Mouse (Mus musculus): ENCODE data around the gene Atg13. TPM values are rescaled to one million over a fixed set of nuclear protein-coding genes. Genes with fewer than 3 reads are reported as not detected.
A peak's percentile ranks its signal among the peaks of the same experiment; 100 is the strongest.
"Not testable (repeated sequence)": the region's sequence is repeated elsewhere in the genome, so short reads cannot be mapped to it uniquely, and the experiment has no call there.

The Atg13 gene
- total RNA-seq (2017), result 9.3 and 12.0 TPM in 2 replicates

DNA sequence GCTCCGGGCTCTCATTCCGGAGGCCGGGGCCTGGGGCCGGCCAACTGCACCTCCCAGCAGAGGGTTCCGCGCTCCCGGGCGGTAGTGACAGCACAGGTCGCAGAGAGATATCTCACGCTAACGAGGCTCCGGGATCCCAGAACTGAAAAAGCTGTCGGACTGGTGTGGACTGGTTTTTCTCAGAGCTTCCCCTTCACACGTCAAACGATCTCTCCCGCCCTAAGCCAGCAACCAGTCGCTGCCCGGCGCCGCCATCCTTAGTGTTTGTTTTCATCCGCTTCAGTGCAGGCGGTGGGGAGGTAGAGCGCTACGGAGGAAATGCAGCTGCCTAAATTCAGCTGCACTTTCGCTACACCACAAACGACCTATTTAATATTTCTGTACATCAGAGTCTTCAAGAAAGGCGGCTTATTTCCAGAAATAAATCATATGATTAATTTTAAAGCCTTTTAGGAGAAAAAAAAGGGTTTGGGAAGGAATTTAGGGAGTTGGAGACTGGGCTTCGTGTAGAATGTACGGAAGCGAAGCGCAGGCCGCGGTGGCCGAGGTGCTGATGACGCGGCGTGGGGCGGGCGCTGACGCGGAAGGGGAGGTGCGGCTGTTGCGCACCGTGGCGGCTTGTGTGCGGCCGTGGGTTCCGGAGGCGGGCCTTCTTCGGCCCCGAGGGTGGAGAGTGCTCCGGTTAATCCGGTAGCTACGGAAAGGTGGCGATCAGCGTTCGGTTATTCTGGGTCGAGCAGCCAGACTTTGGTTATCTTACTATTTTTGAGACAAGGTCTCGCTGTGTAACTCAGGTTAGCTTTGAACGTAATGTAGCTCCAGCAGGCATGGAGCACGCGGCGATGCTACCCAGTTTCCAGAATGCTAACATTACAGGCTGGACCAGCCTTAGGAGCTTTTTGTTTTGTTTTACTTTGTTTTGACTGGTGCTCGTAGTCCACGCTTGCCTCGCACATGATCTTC is at the start of gene Atg13, which contains the start of gene Harbi1:
Gene Atg13, minus strand, starts transcription at position 305 of the 963 bp plus-strand sequence.
Gene Harbi1, plus strand, starts transcription at position 581 of the 963 bp plus-strand sequence.
- ATAC-seq (replicated peaks in 1 of 2; ENCODE audit: insufficient read depth in 1 of 2, low FRiP score in 2 of 2, low TSS enrichment in 1 of 2, low read depth in 1 of 2, poor library complexity in 2 of 2, severe bottlenecking in 2 of 2), result peak; percentile 98 to 99

DNA sequence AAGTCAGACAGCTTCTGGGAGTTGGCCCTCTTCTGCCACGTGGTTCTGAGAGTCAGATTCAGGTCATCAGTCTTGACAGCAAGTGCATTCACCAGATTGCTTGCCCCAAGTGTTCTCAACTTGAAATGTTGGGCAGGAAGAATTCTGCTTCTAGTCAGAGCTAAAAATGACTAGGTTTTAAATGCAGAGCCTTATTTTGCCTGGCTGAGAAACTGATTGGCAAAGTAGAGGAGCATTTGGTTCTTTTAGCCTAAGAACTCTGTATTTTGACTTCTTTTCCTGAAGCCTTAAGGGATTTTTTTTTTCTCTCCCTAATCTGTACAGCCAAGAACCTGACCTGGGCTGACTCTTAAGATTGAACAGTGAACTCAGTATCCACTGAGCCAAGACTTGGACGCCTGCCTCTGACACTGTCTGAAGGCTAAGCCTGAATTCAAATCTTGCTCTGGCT is 39.5 kb upstream of the Atg13 start:
- no peak for ATAC-seq (replicated peaks in 1 of 2; ENCODE audit: insufficient read depth in 1 of 2, low FRiP score in 2 of 2, low TSS enrichment in 1 of 2, low read depth in 1 of 2, poor library complexity in 2 of 2, severe bottlenecking in 2 of 2)

DNA sequence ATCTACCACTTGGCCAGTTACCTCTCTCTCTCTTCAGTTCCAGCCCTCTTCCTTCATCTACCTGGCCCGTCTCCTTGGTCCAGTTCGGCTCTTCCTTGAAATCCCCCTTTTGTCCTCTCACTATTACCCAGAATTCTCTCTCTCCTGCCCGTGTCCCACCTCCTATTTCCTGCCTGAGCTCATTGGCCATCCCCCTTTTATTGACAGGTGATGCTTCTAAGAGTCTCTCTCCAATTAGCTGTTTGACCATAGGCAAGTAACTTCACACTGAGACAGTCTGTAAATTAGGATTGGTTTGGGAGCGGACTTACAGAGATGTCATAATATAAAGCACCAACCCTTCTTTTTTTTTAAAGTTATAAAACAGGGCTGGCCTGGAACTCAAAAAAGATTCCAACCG is 34.3 kb upstream of the Atg13 start:
- ATAC-seq (replicated peaks in 1 of 2; ENCODE audit: insufficient read depth in 1 of 2, low FRiP score in 2 of 2, low TSS enrichment in 1 of 2, low read depth in 1 of 2, poor library complexity in 2 of 2, severe bottlenecking in 2 of 2), result no peak

DNA sequence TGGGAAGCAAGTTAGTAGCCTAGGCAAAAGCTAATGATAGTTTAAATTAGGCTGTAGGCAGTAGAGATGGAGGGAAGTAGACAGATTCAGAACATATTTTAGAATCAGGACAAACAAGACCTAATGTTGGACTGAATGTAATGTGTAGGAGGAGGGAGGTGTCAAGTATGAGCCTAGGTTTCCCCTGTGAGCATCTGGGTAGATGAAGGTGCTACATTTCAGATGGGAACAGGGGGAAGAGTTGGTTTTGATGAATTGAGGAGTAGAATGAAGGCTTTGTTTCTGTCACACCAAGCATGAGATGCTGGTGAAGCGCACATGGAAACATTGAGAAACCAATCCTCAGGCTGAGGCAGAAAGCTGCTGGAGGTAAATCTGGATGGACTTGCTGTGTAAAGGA is 29.2 kb upstream of the Atg13 start:
- ATAC-seq (replicated peaks in 1 of 2; ENCODE audit: insufficient read depth in 1 of 2, low FRiP score in 2 of 2, low TSS enrichment in 1 of 2, low read depth in 1 of 2, poor library complexity in 2 of 2, severe bottlenecking in 2 of 2), result no peak

DNA sequence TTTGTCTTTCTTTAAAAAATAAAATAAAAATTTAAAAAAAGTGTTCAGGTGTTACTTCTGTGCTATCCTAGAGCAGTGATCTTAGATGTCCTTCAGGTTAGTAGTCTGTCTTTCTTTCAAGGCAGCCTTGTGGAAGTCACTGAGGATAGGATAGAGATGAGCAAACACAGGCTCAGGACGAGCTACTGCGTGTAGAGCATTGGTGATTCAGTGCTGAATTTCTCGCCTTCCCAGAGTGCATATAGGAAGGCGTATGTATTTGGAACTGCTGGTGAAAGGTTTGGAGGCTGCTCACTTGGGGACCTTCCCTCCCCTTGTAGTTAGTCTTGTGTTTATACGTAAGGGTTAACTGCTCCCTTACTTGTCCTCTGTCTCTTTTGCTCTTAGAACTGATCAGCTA is 24.8 kb upstream of the Atg13 start:
- ATAC-seq (replicated peaks in 1 of 2; ENCODE audit: insufficient read depth in 1 of 2, low FRiP score in 2 of 2, low TSS enrichment in 1 of 2, low read depth in 1 of 2, poor library complexity in 2 of 2, severe bottlenecking in 2 of 2), result no peak

DNA sequence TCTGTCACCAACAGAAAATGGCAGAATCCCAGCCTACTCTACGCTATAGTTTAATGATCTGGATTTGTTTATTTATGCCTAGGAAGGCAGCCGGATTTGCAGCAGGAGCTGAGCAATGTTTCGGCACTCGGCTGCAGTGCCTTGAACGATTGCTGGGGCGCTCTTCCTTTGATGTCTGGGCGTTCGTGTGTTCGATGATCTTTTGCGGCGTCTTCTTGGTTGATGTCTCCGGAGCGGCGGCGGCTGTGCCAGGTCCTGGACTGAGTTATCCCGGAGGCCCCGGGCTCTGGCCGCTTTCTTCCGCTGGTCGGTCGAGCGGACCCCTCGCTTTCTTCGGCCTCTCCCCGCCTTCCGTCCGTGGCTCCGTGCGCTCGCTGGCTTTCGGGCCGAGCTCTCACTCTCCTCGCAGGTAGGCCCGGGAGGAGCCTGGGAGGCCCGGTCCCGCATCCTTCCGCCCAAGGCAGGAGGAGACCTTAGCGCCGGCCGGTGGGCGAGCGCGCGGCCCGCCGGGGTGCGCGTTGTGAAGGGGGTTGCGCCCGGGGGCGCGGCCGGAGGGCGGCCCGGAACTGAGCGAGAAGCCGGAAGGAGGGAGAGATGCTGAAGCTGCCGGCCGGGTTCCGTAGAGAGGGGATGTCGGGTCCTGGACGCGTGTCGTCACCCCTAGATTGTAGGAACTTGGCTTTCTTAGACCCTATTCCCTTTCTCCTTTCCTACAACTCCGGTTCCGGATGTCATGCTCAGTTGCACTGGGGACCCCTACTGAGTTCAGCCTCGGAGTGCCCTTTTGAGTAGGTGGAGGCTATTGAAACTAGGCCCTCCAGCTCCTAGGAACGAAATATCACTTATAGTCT is 19.8 kb upstream of the Atg13 start, which contains the start of gene Ambra1:
Gene Ambra1, plus strand, starts transcription at position 164 of the 851 bp plus-strand sequence.
- ATAC-seq (replicated peaks in 1 of 2; ENCODE audit: insufficient read depth in 1 of 2, low FRiP score in 2 of 2, low TSS enrichment in 1 of 2, low read depth in 1 of 2, poor library complexity in 2 of 2, severe bottlenecking in 2 of 2), result peak; percentile 71 to 91

DNA sequence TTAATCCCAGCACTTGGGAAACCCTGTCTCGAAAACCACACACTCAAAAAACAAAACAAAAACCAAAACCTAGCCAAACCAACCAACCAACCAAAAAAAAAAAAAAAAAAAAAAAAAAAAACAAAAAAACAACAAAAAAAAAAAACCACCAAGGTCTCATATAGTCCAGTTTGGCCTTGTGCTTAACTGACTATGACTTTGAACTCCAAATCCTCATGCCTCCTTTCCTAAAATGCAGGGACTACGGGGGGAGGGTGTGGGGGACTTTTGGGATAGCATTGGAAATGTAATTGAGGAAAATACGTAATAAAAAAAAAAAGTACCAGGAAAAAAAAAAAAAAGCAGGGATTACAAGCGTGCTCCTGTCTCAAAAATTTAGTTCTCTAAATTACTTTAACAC is 19.2 kb upstream of the Atg13 start:
- ATAC-seq (replicated peaks in 1 of 2; ENCODE audit: insufficient read depth in 1 of 2, low FRiP score in 2 of 2, low TSS enrichment in 1 of 2, low read depth in 1 of 2, poor library complexity in 2 of 2, severe bottlenecking in 2 of 2), result no peak

DNA sequence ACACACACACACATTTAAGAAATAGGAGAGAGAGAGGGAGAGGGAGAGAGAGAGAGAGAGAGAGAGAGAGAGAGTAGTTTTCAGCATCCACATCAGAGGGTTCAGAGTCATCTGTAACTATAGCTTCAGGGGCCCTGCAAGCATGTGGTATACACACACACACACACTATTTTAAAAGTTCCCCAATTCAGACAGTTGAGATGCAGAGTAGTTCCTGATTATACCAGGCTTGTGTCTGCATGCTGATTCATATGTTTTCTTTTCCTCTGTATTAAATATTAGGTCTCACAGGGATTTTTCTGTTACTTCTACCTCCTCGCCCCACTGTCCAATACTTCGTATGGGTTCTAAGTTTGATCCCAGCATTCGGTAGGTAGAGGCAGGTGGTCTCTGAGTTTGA is 16.6 kb upstream of the Atg13 start:
- ATAC-seq (replicated peaks in 1 of 2; ENCODE audit: insufficient read depth in 1 of 2, low FRiP score in 2 of 2, low TSS enrichment in 1 of 2, low read depth in 1 of 2, poor library complexity in 2 of 2, severe bottlenecking in 2 of 2), result peak; percentile 23 to 28; a peak in 1 of 4 replicates

DNA sequence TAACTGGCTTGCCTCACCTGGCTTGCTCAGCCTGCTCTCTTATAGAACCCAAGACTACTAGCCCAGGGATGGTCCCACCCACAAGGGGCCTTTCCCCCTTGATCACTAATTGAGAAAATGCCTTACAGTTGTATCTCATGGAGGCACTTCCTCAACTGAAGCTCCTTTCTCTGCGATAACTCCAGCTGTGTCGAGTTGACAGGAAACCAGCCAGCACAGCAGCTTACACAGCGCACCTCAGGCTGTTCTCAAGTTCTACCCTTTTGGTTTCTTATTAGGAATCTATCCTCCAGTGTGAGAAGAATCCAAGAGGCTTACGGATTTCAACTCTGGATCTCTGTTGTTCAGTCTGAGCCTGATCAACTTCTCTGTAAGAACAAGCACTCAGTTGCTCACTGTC is 15.1 kb upstream of the Atg13 start:
- not testable (repeated sequence) for ATAC-seq (replicated peaks in 1 of 2; ENCODE audit: insufficient read depth in 1 of 2, low FRiP score in 2 of 2, low TSS enrichment in 1 of 2, low read depth in 1 of 2, poor library complexity in 2 of 2, severe bottlenecking in 2 of 2)

DNA sequence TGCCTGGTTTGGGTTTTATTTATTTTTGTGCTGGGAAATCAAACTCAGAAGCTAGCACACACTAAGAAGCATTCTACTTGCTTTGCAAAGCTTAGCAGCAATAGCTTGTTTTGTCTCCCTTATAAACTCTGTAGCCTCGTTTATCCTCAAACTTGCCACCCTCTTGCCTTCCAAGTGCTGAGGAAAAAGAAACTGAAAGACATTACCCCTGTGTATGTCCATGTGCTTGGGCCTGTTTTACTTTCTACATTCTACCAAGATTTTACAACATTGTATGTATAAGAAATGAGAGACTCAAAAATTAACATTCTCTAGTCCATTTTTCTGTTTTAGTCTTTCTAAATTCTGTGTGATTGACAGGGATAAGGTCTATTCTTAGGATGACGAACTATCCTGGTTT is 14.3 kb upstream of the Atg13 start:
- no peak for ATAC-seq (replicated peaks in 1 of 2; ENCODE audit: insufficient read depth in 1 of 2, low FRiP score in 2 of 2, low TSS enrichment in 1 of 2, low read depth in 1 of 2, poor library complexity in 2 of 2, severe bottlenecking in 2 of 2)

DNA sequence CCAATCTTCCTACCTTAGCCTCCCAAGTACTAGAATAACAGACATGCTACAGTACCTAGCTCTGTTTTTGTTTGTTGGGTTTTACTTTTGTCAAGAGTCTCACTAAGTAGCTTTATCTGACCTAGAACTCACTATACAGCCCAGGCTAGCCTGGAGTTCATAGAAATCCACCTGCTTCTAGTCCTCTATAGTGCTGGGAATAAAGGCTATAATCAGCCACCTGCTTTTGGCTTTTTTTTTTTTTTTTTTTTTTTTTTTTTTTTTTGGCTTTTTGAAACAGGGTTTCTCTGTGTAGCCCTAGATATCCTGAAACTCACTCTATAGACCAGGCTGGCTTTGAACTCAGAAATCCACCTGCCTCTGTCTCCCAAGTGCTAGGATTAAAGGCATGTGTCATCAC is 13.6 kb upstream of the Atg13 start:
- ATAC-seq (replicated peaks in 1 of 2; ENCODE audit: insufficient read depth in 1 of 2, low FRiP score in 2 of 2, low TSS enrichment in 1 of 2, low read depth in 1 of 2, poor library complexity in 2 of 2, severe bottlenecking in 2 of 2), result no peak

DNA sequence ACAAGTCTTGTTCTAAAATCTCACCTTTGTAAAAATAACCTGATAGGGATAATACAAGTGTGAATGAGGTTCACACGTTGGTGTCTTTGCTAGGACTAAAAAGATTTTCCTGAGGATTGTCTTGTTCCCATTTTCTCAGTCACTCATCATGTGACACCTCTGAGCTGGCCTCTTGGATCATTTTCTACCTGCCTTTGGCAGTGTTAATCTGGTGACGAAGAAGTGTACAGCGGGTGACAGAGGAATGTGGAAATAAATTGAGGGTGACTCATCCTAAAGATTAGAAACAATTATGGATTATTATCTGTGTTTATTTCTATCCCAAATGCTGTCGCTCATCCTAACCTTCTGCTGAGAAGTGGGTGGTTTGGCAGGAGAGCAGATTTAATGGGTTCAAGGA is 13.0 kb upstream of the Atg13 start:
- no peak for ATAC-seq (replicated peaks in 1 of 2; ENCODE audit: insufficient read depth in 1 of 2, low FRiP score in 2 of 2, low TSS enrichment in 1 of 2, low read depth in 1 of 2, poor library complexity in 2 of 2, severe bottlenecking in 2 of 2)

DNA sequence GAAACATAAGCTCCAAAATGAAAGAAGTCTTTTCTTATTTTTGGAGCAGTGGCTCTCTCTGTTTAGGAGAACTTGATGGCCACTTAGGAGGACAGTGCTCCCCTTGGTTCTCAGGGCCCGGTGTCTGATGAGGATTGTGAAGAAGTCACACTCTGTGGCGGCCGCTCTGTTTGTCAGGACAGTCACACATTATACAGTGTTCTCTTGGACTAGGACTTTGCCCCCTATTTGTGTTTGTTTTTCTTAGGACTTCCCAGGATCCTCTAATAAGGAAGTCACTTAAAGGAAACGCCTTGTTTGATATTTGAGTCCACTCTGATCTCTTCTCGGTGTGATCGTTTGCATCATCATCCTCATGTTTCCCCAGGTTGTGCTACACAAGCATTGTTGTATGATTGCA is 7.9 kb upstream of the Atg13 start:
- no peak for ATAC-seq (replicated peaks in 1 of 2; ENCODE audit: insufficient read depth in 1 of 2, low FRiP score in 2 of 2, low TSS enrichment in 1 of 2, low read depth in 1 of 2, poor library complexity in 2 of 2, severe bottlenecking in 2 of 2)

DNA sequence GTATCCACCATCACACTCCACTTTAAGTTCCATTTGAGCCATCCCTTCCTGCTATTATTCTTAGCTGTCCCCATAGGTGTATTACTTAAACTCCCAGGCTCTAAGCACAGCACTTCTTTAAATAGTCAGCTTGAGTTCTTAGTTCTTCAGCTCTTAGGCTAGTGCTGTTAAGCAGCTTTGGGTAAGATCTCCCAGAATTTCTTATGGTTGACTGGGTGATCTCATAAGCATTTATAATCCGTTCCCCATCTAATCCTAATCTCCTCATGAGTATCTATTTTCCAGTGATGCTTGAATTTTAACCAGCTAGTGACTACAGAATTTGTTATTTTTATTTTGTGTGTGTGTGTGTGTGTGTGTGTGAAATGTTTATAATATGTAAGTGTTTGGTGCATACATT is 4.5 kb upstream of the Atg13 start:
- no peak for ATAC-seq (replicated peaks in 1 of 2; ENCODE audit: insufficient read depth in 1 of 2, low FRiP score in 2 of 2, low TSS enrichment in 1 of 2, low read depth in 1 of 2, poor library complexity in 2 of 2, severe bottlenecking in 2 of 2)

DNA sequence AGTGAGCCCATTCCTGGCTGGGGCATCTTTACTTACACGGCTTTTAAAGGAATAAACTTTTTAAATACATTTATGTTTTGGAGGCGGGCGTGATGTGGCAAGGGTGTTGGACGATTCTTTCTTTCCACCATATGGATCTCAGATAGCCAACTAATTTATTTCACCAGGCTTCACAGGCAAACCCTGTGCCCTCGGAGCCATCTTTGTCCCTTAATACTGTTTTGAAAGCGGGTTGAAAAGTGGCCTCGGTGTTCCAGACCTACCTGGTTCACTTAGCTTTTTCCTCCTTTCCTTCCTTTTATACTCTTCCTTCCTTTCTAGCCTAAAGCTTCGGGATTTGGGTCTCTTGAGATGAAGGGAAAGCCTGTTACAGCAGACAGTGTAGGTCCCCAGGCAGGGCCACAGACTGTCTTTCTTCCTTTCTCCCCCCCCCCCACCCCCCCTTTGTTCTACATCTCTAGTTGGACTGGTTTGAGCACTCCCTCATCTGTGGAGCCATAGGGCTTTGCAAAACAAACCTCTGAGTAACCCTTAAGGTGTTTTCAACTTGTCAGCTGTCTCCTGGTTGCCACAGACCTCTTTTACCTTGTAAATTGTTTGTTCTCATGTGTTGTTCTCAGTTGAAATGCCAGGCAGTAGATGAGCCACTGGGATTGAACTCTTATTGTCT is 1.0 kb upstream of the Atg13 start:
- no peak for ATAC-seq (replicated peaks in 1 of 2; ENCODE audit: insufficient read depth in 1 of 2, low FRiP score in 2 of 2, low TSS enrichment in 1 of 2, low read depth in 1 of 2, poor library complexity in 2 of 2, severe bottlenecking in 2 of 2)

DNA sequence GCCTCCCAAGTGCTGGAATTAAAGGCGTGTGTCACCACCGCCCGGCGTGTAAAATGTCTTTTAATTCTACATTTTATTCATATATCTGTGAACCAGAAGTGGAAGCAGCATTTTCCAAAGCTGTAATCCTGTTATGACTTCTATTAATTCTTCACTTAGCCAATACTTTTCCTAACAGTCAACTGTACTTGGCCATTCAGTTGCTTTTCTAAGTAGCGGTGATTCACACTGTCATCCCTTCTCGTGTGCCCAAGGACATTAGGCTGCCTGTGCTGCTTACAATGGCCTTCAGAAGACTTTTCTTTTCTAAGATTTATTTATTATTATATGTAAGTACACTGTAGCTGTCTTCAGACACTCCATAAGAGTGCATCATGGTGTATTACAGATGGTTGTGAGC is 2.0 kb downstream of the Atg13 start:
- no peak for ATAC-seq (replicated peaks in 1 of 2; ENCODE audit: insufficient read depth in 1 of 2, low FRiP score in 2 of 2, low TSS enrichment in 1 of 2, low read depth in 1 of 2, poor library complexity in 2 of 2, severe bottlenecking in 2 of 2)

DNA sequence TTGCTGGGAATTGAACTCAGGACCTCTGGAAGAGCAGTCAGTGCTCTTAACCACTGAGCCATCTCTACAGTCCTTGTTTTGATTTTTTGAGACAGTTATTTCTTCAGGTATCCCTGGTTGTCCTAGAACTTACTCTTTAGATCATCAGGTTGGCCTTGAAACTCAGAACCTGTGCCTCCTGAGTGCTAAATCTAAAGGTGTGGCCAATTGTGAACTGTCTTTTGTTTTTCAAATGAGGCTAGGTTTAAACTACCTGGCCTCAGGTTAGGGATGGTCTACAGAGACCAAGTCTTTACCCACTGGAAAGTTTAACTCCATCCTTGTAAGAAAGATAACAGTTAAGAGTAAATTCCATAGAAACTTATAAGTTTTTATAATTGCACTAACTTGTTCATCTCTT is 3.9 kb downstream of the Atg13 start:
- no peak for ATAC-seq (replicated peaks in 1 of 2; ENCODE audit: insufficient read depth in 1 of 2, low FRiP score in 2 of 2, low TSS enrichment in 1 of 2, low read depth in 1 of 2, poor library complexity in 2 of 2, severe bottlenecking in 2 of 2)
